Mouse (Mus musculus) MEL (cell line): ENCODE data around the gene Kif26b.

ENCODE experiments used
- CTCF ChIP-seq, 3 experiments: IDR thresholded peaks in 2 of 3; conservative IDR thresholded peaks in 1 of 3; 2 replicates each; pipeline ENCODE4 v1.5.1; 2011 to 2012; ENCODE audit warnings: low read length in 3 of 3, low read depth in 2 of 3, mild to moderate bottlenecking in 2 of 3, improper control_type of control experiment in 1 of 3, inconsistent platforms in 1 of 3, mixed read lengths in 1 of 3, moderate library complexity in 1 of 3; ENCODE audit not compliant: control insufficient read depth in 1 of 3, insufficient read depth in 1 of 3, poor library complexity in 1 of 3, severe bottlenecking in 1 of 3
- EP300 ChIP-seq, 2 experiments: IDR thresholded peaks; 2 replicates each; pipeline ENCODE4 v1.6.1; 2011; ENCODE audit warnings: improper control_type of control experiment in 2 of 2, low read length in 2 of 2, low read depth in 1 of 2, mild to moderate bottlenecking in 1 of 2
- MEF2A ChIP-seq: IDR thresholded peaks from 2 replicates; pipeline ENCODE4 v1.6.1; 2014; ENCODE audit warnings: low read depth, mild to moderate bottlenecking, inconsistent platforms, low read length, improper control_type of control experiment; ENCODE audit not compliant: poor library complexity, insufficient replicate concordance, severe bottlenecking; ENCODE audit errors: extremely low read depth
- POLR2A ChIP-seq, 2 experiments: IDR thresholded peaks; 2 replicates each; pipeline ENCODE4 v1.6.1; 2011 to 2012; ENCODE audit warnings: low read length in 2 of 2, mild to moderate bottlenecking in 2 of 2, control low read depth in 1 of 2, improper control_type of control experiment in 1 of 2, low read depth in 1 of 2, moderate library complexity in 1 of 2; ENCODE audit not compliant: control insufficient read depth in 1 of 2, insufficient read depth in 1 of 2, poor library complexity in 1 of 2
- RAD21 ChIP-seq: IDR thresholded peaks from 2 replicates; pipeline ENCODE4 v1.6.1; 2011; ENCODE audit warnings: mild to moderate bottlenecking, low read depth, low read length, improper control_type of control experiment
- RCOR1 ChIP-seq: IDR thresholded peaks from 2 replicates; pipeline ENCODE4 v1.6.1; 2012; ENCODE audit warnings: low read depth, mild to moderate bottlenecking, inconsistent platforms, low read length, improper control_type of control experiment
- SIN3A ChIP-seq: IDR thresholded peaks from 2 replicates; pipeline ENCODE4 v1.6.1; 2012; ENCODE audit warnings: low read length, improper control_type of control experiment, inconsistent platforms
- TBP ChIP-seq: IDR thresholded peaks from 2 replicates; pipeline ENCODE4 v1.8.0; 2011; ENCODE audit warnings: low read depth, low read length, improper control_type of control experiment
- UBTF ChIP-seq: IDR thresholded peaks from 2 replicates; pipeline ENCODE4 v1.6.1; 2012; ENCODE audit warnings: low read depth, mild to moderate bottlenecking, inconsistent platforms, low read length, improper control_type of control experiment, moderate library complexity, borderline replicate concordance; ENCODE audit not compliant: insufficient read depth
- ZMIZ1 ChIP-seq: IDR thresholded peaks from 2 replicates; pipeline ENCODE4 v1.6.1; 2012; ENCODE audit warnings: low read depth, mild to moderate bottlenecking, inconsistent platforms, low read length, improper control_type of control experiment, moderate library complexity
- ZNF384 ChIP-seq: IDR thresholded peaks from 2 replicates; pipeline ENCODE4 v1.6.1; 2012; ENCODE audit warnings: low read depth, mild to moderate bottlenecking, inconsistent platforms, low read length, improper control_type of control experiment

GRCm38 (mm10) chr1:178820556-178821435, 291.9 kb downstream of the Kif26b start:
- TF ChIP-seq RAD21 (no peak), RCOR1 (no peak), ZMIZ1 (no peak), CTCF (IDR thresholded peaks at IDR 0.05 in 2 of 3, conservative IDR thresholded peaks at IDR 0.05 in 1 of 3; ENCODE audit: control insufficient read depth in 1 of 3, insufficient read depth in 1 of 3, low read depth in 2 of 3, low read length in 3 of 3, poor library complexity in 1 of 3, severe bottlenecking in 1 of 3) (no peak), POLR2A (IDR thresholded peaks at IDR 0.05; ENCODE audit: control insufficient read depth in 1 of 2, insufficient read depth in 1 of 2, low read depth in 1 of 2, low read length in 2 of 2, poor library complexity in 1 of 2) (no peak), ZNF384 (no peak), SIN3A (no peak), EP300 (IDR thresholded peaks at IDR 0.05; ENCODE audit: low read depth in 1 of 2, low read length in 2 of 2) (no peak), UBTF (no peak), TBP (no peak), MEF2A (no peak)
